Mouse (Mus musculus) urinary bladder, adult 2 months (tissue): Measurements from ENCODE around the gene Slc9a3. TPM values are rescaled to one million over a fixed set of nuclear protein-coding genes. Genes with fewer than 3 reads are reported as not detected.

Source experiments
- DNase-seq: peaks from one replicate; pipeline ENCODE4 v3.0.0; 2022; ENCODE audit warnings: low spot score
- polyA plus RNA-seq: library from polyadenylated mRNA; depleted of rRNA; stranded (reverse); fragments of >200 nt; gene quantifications from 2 replicates; pipeline ENCODE4 v1.2.3, GENCODE M21; 2012; rRNA removed

Slc9a3 gene
- polyA plus RNA-seq, result 0.03 and 0.04 TPM in 2 replicates

GRCm38 (mm10) chr13:74121141-74121602, at the start of gene Slc9a3:
TSS of gene Slc9a3 (plus strand) at chr13:74121457.
- DNase-seq, result no peak

- no peak for DNase-seq
Observed at GRCm38 (mm10) chr13:74071714-74072113, 49.5 kb upstream of the Slc9a3 start.

DNA sequence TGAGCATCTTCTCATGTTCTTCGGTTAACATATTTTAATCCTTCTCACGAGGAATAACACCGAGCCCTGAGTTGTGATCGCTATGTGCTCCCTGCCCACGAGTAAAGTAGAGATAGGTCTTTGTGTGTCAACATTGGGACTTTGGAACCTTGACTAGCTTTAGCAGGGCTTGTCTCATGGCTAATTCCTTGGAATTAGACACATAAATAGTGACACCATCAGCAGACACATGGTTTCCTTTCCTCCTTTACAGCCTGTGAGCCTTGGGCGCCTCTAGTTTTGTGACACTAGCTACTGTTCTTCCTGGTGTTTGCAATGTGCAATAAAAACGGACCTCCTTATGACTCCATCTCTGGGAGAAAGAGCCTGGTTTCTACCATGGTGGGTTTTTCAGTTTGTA, 47.9 kb upstream of the Slc9a3 start:
- no peak for DNase-seq

GRCm38 (mm10) chr13:74090265-74090664, 31.0 kb upstream of the Slc9a3 start:
- DNase-seq, result no peak

- no peak for DNase-seq
Observed at GRCm38 (mm10) chr13:74095936-74096335, 25.3 kb upstream of the Slc9a3 start.

DNA sequence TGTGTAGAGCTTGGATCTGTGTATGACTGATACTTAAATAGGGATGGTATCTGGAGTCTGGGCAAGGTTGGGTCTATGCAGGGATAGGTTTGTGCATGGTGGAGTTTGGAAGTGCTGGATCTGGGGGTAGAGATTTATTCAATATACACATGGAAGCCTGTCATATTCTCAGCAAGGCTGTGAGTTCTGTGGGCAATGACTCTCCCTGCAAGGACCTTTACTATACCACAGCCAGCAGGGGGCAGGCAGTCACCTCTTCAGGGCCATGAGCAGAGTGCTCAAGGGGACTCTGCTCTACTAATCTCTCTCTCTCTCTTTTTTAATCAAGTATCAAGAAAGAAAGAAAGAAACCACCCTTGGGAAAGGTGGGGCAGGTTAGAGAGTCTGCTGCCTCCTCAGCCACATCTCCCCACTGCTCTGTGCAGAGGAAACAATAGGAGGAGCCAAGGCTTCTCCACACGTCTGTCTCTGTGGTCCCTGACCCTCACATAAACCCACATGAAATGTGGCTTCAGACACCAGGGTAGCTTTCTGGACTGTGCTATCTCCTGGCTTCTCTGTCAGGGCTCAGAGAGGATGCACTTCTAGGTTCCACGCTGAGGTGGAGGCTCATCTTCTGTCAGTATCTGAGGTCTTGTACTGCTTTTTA, 24.4 kb upstream of the Slc9a3 start:
- DNase-seq, result peak; percentile 50

DNA sequence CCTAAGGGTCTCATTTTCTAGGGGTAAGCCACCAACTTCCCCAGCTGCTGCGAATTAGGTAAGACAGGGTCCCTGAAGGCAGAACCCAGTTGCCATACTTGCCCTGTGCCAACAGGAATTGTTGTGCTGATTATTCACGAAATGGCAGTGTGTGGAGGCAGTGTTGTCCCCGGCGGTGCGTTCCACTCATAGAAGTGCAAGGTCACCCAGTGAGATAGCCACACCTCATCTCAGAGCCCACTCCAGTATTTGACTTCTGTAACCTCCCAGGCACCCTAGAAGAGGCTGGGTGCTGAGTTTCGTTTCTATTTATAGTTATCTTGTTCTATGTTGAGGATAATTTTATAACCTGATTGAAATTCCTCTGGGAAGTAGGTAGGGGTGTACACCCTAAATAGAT, 22.3 kb upstream of the Slc9a3 start:
- no peak for DNase-seq

GRCm38 (mm10) chr13:74102108-74102830, 19.0 kb upstream of the Slc9a3 start:
- no peak for DNase-seq

GRCm38 (mm10) chr13:74102831-74103582, 18.2 kb upstream of the Slc9a3 start:
- no peak for DNase-seq

DNA sequence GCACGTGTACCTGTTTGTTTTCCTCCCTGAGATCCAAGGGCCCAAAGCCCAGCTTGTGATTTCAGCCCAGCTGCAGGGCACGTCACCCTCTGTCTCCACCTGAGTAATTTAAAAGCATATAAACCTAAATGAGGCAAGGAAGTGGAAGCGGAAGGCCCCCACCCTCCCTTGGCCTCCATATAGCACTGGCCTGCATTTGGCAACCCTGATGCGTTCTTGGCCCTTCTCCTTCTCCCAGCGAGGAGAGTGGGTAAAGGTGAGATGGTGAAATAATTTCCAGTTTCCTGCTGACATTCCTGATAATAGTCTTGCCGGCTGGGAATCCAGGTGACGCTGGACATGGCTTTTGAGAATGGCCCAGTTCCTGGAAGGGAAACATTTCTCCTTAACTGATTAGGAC, 16.8 kb upstream of the Slc9a3 start:
- no peak for DNase-seq

GRCm38 (mm10) chr13:74107410-74107809, 13.8 kb upstream of the Slc9a3 start:
- DNase-seq, result no peak

DNA sequence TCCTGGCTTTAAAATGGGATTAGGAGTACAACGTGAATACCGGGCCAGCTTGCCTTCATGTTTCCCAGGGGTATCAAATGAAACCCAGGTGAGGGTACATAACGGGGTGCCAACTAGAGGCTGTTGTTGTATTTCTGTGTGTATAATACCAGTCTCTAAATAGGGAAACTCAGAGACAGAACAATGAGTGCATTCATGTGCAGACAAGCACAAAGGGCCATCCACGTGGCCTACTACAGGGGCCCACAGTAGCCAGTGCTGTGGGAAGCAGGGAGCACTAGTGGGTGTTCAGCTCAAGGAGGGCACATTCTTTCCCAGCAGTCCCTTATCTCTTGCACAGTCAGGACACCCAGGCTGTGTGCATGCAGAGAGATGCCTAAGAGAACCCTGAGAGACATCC, 8.7 kb upstream of the Slc9a3 start:
- no peak for DNase-seq

- DNase-seq, result no peak
Observed at GRCm38 (mm10) chr13:74113626-74114191, 7.5 kb upstream of the Slc9a3 start.

GRCm38 (mm10) chr13:74121795-74122330, 606 bp downstream of the Slc9a3 start:
- DNase-seq, result no peak

DNA sequence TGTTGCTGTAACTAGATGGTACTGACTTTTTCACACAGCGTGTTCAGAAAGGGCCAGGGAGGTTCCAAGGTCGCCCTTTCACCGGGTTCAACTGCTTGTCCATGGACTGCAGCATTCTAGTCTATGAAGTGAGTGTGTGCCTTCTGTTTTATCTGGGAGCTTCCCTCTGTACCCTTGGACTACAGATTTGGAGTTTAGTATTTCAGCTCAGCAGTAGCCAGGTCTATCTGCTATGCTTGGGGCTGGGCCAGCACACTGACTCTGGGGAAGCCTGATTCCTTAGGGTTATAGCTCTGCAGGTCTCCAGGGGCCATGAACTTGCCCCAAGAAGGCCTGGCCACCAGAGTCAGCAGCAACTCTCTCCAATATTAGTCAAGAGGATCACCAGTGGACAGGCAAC, 1.4 kb downstream of the Slc9a3 start:
- no peak for DNase-seq

DNA sequence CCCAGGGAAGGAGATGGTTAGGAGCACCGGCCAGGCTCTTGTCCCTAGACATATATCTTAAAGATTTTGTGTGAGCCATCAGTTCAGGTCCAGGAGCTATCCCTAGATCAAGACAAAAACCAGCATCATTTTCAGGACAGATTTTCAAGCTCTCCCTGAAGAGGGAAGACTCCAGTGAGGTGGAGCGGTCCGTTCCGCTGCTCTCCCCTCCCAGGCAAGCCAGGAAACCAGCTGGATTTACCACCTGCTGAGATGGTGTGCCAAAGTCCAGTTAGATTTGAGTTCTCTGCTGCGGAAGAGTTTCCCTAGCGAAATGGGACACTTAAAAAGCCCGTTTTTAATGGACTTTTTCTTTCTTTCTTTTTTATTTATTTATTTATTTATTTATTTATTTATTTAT, 6.3 kb downstream of the Slc9a3 start:
- DNase-seq, result no peak

GRCm38 (mm10) chr13:74129909-74130308, 8.7 kb downstream of the Slc9a3 start:
- no peak for DNase-seq

DNA sequence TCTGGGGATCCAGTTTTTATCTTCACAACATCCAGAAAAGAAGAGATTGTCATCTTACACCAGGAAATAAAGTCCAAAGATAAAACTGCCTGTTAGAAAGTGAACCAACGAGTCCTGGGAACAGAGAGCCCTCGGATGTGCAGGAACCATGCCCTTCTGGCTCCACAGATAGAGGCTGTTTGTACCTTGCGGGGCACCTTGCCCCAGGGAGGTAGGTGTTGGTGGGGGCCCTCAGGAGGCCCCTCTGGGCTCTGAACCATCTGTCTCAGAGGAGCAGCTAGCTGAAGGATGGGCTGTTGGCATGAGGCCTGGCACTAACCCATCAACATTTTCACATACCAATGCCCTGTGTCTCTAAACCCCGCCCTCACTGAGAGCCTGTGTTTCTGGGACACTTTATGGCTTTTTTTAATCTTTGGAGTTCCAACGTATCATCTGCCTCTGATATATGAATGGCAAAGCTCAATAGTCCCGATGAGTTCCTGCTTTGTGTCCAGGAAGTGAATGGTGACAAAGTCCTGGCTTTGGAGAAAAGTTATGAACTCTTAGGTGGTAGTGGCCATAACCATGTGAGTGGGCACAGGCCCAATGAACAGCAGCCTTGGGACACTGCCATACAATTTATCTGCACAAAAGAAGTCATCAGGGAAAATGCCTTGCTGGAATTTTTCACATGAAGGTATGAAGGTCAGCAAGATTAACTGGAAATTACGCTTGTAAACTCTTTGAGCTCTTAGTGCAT, 17.8 kb downstream of the Slc9a3 start:
- DNase-seq, result no peak

DNA sequence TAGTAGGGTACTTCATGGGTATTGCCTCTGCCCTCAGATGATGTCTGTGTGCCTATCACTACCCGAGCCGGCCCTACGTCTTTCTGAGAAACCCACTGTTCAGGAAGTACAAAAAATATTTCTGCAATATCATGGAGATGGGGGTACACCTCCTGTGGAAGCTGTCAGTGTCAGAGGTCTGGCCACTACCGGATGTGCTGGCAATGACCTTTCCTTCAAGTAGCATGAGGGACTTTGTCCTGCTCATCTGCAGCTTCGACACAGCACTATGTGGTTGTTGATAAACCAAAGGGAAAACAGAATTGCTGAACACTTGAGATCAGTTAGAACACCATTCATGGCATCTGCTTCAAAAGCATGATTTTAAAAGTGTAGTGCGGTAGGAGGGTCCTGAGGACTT, 19.5 kb downstream of the Slc9a3 start:
- DNase-seq, result no peak

GRCm38 (mm10) chr13:74143282-74143681, 22.0 kb downstream of the Slc9a3 start:
- DNase-seq, result no peak

GRCm38 (mm10) chr13:74144120-74144884, 23.0 kb downstream of the Slc9a3 start:
- no peak for DNase-seq
